Mouse (Mus musculus) adrenal gland, adult 18-20 months (tissue): ENCODE data around the gene Crispld2. TPM values are rescaled to one million over a fixed set of nuclear protein-coding genes. Genes with fewer than 3 reads are reported as not detected.

Experiments used
- DNase-seq, 2 experiments: peaks; one replicate each; pipeline ENCODE4 v3.0.0; 2021 to 2022; ENCODE audit warnings: low spot score in 2 of 2
- total RNA-seq, 2 experiments: library from RNA; stranded (reverse); gene quantifications; 1 replicate in 1 of 2; 2 replicates in 1 of 2; pipeline ENCODE4 v1.2.3; 2021

Crispld2 gene
- total RNA-seq, 2 experiments from 2014 or later = 9.5 to 12.8 TPM

DNA sequence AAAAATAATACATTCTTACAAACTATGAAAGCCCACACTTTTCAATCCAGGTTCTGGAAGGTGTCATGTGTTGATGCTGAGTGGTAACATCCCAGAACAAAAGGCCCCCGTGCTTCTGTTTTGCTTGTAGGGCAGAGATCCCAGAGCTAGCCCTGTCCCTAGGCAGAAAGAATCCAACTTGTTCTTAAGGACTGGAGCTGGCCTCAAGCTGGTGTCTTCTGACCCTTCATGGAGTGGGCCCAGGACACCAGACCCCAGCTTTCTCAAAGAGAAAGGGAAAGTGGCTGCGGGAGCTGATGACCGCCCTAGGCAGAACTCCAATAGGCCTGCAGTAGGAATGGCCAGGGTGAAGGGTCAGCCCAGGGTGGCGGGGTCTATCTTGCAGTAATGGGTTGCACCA is 5.0 kb downstream of the Crispld2 start:
- DNase-seq = no peak

DNA sequence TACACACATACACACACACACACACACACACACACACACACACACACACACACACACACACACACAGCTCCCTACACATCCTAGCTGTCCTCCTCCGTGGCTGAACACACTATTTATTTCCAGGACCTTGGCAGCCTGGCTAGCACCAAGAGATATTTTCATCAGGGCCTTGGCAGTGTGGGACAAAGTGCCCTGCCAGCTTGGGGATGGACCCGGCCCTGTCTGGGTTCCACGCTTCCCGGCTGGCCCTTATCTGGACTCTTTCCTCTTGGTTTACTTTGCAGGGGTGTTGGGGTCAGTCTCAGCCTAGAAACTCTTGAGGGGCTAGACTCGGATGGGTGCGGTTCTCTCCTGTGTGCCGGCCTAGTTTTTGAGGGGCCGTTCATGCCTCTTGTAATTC is 8.2 kb downstream of the Crispld2 start:
- DNase-seq = no peak

DNA sequence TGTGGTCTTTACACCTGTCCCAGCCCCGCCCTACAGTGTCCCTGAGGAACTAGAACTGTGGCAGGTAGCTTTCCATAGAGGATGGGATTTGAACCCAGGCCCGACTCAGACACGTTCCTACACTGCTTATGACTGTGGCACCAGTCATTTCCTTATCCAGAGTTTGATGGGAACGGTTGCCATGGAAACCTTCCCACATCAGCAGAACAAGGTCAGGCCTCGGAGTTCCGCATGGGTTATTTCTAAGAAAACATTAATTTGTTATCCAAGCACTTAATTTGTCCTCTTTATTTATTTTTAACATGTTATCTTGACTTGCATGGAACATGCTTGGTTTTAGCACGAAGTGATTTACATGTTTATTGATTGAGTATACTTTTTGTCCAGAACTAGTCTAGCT is 9.5 kb downstream of the Crispld2 start:
- peak in 1 of 2 experiments; percentile 47 for DNase-seq

DNA sequence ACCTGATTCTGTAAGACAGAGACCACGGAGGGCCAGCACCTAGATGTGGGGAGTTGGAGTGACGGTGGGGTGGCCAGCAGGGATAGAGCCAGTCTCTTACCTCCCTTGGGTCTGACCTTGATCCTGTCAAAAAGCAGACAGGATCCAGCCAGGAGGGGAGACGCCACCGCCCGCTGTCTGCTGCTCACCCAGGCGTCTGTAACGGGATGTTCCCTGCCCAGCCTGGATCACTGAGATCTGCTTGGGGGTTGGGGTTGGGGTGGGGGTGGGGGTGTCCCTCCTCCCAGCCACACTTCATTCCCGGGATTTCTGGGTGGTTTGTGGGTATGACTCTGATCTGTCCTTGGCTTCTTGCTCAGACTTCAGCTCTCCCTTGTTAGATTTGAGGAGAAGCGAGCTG is 10.1 kb downstream of the Crispld2 start:
- DNase-seq = peak in 1 of 2 experiments; percentile 45

DNA sequence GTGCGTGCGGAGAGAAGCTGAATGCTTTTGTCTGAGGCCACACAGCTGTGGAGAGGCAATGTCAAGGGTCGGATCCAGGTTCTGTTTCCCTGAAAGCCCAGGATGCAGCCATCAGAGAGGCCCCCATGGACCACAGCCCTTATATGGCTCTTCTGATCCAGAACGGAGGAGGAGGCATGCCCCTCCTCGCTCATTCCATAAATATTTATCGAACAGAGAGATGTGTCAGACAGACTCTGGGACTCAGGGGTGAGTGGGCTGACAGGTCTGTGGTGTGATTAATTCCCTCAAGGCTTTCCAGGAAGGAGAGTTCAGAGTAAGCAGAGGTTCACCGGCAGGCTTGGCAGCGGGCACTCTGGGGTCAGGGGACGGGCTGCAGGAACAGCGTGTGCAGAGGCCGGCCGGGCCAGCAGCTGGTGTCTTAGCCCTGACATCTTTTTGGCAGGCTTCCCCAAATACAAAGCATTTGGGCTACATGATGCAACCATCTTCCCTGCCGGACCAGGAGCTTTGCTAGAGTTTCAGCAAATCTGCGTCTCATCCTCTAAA is 12.0 kb downstream of the Crispld2 start:
- peak; percentile 52 to 71 for DNase-seq

DNA sequence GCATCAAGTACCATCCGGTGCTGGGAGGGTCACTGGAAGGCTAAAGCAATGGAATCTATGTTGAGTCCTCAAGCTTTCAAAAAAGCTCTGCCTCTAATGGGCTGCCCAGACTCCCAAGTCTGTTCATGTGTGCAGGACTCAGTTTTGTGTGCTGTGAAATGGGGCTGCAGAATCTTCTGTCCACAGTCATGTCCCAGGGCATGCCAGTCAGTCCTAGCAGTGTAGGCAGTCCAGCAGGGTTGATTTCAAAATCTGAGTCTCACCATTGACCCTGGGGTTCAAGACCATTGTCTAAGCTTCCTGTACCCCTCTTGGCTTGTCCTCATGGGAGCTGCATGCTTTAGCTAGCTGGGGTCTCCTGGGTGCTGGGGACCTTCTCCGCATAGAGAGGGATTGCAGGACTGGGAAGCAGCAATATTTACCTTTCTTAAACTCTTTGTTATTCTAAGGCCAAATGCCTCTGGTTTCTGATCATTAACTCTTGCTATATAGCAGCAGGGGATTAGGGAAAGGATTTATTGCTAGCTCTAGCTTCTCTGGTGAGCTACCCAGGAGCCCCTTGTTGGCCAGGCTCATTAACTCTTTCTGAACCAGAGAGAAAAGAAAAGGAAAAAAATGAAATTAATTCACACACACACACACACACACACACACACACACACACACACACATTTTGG is 12.6 kb downstream of the Crispld2 start:
- no peak for DNase-seq

DNA sequence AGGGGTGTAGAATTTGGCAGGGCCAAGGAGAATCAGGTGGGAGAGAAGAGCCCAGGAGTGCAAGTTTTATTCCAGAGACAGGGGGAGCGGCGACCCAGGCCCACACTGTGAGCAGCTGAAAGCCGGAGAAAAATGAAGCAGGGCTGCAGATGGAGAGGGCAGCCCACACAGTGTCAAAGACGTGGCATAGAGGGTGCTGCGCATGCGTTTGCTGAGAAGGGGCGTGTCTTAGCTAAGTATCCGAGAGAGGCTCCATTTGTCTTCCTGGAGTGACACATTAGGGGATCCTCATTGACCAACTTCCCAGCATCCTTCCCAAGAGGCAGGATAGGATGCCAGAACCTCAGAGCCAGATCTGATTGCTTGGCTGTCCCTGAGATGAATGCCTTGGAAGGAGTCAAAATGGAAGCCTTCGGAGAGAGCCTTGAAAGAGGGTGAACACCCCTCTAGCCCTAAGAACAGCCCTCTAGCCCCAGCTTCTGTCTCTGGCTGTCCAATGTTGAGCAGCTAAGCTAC is 14.5 kb downstream of the Crispld2 start:
- no peak for DNase-seq

DNA sequence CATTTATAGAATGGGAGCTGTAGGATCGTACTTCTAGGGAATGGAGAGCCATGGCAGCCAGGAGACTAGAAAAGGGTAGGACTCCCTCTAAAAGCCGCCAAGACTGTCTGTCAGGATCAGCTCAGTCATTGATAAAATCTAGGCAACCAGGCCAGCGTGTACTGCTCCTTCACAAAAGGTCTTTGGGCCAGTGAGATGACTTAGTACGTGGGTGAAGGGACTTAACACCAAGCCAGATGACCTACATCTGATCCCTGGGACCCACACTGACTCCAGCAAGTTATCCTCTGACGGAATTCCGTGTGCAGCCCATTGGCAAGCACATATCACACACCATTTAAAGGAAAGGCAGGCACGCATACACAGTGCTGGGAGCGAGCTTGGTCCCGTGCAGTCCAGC is 14.9 kb downstream of the Crispld2 start:
- no peak for DNase-seq

DNA sequence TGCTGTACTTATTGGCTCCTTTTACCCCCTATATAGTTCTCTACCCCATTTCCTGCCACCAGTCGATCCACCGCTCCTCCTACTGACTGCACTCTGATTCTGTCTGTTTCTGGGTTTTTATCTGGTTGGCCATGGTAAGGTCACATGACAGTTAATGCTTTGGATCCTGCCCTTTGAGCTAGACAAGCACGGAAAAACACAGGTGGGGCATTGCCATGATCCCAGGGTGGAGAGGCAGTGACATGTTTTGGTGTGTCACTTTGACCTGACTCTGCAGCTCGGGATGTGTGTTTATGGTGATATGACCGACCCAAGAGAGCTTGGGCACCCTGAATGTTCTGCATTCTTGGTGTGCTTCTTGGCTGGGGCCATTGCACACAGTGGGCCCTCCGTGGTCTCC is 17.0 kb downstream of the Crispld2 start:
- no peak for DNase-seq

DNA sequence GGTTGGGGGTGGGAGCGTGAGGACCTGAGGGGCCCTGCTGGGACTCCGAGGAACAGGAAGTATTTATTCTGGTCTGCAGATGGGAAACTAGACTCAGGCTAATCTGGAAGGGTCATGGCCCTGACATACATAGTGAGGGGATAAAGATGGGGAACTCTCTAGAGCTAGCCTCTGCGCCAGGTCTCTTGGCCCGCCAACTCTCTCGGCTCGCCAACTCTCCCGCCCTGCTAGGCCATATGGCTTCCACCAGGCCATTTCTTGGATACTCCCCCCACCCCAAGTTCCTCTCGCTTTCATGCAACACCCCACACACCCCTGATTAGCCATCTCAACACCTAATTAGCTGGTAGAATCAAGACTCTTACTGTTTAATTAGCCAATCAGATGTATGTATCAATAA is 20.3 kb downstream of the Crispld2 start:
- no peak for DNase-seq

DNA sequence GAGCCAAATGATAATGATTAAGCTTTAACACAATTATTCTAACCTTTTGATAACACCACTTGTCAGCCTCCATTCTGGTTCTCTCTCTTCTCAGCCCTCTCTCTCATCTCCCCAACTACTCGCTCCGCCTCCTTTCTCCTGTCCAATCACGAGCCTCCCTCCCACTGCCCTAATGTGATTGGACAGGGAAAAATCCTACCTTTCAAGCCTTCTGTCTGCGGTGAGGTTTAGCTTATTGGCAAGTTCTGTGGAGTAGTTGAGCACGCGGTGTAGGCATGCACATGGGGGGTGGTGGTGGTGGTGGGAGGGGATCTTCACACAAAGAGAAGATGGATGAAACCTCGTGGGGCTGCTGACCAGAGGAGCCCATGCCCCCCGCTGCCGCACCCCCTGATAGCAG is 20.7 kb downstream of the Crispld2 start:
- no peak for DNase-seq

DNA sequence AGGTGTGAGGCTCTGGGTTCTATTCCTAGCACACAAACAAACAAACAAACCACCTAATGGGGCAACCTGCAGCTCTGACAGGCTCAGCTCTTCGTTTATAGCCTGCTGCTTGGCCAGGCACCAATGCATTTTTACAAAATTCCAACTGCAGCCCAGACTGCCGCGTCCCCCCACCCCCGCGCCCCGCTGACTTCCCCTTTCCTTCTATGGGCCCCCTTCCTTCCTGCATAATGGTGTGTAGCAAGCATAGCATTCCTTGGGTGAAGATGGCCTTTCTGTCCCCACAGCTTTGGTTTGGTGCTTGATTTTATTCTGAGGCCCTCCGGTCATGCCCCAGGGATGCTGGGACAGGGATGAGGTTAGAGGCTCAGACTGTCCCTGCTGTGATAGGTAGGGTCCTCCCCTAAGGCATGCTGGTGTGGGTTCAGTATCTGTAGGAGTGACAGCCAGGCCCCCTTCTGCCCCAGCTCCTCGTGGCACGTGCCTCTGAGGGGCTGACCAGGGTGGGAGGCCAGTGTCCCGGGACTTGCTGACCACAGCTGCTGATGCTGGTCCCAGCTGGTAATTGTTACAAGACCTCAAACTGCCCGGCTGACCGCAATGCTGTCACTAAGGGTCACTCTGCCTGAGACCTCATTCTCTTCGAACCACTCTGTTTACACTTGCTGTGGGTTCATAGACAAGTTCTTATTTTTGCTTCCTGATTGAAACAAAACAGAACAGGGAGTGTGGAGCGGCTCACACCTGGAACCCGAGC is 22.2 kb downstream of the Crispld2 start:
- no peak for DNase-seq

DNA sequence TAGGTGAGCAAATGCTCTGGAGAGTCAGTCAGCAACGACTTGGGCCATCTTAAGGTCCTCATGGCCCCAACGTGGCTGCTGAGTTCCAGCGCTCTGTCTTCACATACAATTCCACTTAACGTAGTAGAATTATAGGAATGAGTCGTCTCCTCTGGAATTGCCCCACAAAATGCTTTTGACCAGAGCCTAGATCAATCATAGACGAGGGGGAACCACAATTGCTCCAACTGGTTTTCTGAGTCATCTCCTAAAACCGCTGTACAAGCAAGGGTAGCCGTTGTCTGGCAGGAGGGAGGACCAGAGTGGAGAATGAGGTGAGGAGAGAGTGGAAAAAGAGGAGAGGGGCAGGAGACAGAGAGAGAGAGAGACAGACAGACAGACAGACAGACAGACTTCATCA is 23.7 kb downstream of the Crispld2 start:
- DNase-seq = no peak

DNA sequence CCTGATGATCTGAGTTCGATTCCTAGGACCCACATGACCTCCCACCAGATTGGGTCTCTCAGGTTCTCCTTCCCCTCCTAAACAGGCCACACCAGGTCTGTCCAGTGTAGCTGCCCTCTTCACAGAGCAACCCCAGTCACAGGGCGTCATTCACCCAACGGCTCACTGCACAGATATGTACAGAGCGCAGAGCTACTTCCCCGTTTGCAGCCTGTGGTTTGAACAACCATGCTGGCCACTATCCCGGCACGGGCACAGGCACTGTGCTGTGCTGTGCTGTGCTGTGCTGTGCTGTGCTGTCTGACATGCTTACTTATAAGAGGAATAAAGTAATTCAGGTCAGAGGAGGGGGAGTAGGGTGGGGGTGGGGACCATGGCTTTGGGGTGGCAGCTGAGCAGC is 24.2 kb downstream of the Crispld2 start:
- no peak for DNase-seq

DNA sequence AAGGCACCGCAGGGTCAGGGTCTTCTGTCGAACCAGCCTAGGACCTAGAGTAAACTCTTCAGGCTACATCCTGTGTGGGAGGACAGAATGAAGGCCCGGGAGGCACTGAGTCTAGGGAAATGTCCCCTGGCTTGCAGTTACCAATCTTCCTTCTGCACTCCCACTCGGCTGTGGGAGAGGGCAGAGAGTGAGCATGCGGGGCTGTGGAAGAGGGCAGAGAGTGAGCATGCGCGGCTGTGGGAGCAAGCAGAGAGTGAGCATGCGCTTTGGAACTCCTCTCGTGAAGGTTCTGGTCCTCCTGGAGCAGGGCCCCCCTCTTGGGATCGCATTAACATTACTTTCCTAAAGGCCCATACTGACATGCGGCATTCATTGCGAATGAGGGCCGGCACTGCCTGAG is 25.1 kb downstream of the Crispld2 start:
- DNase-seq = no peak

DNA sequence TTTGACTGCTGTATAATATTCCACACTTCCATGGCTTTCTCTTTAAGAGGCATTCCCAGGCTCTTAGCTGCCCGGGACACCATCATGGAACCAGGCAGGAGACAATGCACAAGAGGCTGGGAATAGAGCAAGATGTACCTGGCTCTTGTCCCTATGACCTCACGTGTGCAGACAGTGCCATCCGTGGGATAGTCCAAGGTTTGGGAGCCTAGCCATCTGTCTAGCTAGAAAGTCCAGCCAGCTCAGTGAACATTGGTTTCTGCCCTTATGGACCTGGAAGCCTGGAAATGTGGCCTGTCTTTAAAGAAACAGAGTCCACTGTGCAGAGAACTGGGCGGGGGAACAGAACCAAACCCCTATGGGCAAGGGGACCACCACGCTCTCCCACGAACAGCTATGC is 25.5 kb downstream of the Crispld2 start:
- no peak for DNase-seq

DNA sequence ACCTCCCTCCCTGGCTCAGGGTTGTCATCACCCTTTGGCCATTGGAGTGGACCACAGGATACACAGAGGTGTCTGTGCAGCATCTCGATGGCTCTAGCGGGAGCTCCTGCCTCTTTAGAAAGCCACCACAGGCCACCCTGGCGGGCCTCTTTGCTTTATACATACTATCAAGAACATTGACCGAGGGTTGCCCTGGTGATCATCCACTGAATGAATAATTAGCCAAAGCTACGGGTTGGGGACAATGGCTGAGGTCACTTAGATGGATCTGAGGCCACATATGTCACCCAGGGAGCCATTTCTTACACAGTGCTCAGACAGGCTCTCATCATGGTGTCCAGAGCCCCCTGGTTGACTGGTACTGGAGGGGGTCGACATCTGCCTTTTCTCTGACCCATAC is 26.1 kb downstream of the Crispld2 start:
- DNase-seq = no peak

DNA sequence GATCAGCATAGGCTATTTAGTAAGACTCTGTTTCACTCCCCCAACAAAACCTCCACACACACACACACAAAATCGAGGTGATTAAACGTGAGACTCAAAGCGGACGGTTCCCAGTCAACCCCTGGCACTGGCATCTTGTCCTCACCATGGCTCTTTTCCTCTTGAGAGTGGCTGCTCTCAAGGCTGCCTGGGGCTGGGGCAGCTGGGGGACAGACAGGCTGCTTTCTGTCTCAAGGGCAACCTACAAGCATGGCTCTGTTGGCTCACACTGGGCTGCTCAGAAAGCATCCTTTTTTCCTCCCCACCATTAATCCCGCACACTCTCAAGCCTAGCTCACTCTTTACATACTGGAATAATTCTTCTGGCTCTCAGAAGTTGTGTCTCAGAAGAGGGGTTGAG is 27.1 kb downstream of the Crispld2 start:
- DNase-seq = no peak

DNA sequence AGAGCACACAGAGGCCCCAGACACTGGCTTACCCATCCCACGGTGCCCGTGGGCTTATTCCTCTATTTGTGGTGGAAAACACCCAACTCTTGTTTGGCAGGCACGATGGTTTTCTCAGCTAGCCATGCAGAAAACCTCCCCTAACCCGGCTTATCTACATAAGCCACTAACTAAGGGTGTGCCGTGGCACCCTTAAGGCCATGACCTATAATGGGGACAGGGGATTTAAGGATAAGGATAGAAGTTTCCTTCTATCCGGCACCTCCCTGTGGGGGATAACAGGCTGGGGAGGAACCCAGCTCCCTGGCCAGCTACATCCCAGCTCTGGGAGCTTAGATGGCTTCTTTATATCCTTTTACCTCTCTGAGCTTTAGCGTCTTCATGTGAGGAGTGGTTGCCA is 28.1 kb downstream of the Crispld2 start:
- no peak for DNase-seq

DNA sequence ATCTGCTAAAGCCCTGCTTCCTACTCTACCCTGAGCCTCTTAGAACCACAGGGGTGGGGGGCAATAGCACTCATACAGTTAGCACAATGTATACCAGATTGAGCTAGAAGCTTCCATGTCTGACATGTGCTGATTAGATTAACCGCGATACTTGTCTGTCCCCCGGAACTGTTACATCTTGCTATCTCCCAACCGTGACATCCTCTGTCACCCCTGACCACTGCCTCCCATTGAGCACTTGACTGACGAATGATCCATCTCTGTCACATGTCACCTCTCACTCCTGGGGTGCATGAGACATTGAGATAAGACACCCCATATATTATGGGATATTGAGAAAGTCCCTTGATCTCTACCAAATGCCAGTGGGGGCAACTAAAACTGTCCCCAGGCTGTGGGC is 34.0 kb downstream of the Crispld2 start:
- no peak for DNase-seq

DNA sequence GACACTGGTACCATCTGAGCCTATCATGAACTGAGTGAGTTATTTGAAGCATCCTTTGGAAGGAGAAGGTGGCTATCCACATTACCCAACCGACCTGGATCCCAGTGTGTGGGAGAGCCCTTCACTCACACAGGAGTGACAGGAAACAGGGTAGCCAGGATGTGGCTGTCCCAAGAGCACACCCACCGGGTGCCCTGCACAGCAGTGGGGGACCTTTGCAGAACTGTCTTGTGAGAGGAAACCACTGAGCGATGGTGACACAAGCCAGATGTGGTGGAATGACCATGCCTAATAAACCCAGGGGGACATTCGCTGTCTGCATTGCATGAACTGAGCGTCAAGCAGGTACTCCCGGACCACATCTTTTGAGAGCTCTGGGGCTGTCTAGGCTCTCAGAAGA is 34.8 kb downstream of the Crispld2 start:
- DNase-seq = no peak

DNA sequence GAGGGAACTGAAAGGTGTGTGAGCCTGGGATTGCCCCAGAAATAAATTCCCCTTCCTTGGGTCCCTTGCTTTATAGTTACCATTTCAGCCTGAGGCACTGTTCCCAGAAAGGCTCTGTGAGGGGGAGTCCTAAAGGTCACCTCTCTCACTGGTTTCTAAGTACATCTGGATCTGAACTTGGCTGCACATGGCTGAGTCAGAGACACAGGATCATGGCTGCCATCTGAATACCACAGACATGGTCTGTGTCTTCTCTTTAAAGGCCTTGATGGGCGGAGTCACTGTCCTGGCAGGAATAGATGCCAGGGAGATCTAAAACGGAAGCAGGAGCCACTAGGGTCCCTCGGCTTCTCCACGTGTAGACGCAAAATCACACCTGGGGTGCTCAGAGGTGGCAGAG is 38.2 kb downstream of the Crispld2 start:
- no peak for DNase-seq
